Mouse (Mus musculus) cerebellum, adult 9-11 months (tissue): ENCODE results near the gene Zic2.
A peak's percentile ranks its signal among the peaks of the same experiment; 100 is the strongest.

ENCODE experiments used
- DNase-seq: peaks from one replicate; pipeline ENCODE4 v3.0.0; 2022

Gene Zic2

DNA sequence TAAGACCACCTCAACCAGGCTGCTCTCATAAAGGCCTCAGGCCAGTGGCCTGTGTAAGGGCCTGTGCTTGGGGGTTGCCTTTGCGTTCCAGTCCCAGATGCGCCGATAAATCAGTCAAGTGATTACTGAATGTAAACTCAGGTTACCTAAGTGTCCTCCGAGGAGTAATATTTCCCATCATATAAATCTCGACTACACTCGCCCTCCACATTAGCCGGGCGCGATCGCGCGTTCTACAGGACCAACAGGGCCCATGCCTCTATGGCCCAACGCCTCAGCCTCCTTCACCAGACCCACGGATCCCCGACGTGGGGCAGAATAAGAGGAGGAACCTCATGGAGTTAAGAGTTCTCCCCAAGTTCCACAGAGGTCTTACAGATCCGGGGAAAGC is 12.6 kb upstream of the Zic2 start:
- DNase-seq: peak; percentile 52

DNA sequence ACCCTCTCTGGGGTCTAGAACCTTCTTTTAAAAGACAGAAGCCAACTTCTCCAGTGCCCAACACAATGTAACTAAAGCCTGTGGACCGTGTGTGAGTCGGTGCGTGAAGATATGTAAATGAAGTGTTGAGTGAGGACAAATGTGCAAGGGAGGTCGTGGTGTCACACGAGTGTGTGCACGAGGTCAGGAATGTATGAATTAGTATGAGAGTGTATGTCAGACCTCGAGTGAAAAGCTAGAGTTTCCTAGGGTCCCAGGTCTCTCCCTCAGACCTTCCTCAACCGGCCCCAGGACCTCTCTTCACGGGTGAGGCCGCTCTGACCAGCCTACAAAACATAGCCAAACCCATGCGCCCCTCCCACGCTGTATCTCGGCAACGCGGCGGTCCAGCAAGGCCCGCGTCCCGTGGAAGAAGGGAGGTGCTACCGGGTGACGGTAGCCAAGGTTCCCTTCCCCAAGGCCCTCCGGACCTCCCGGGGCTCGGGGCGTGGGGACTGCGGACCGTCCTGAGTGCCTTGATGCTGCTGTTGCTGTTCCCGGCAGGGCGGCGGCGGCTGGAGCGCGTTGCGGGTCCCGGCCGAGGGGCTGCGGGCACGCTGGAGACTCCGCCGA is 12.0 kb upstream of the Zic2 start:
- DNase-seq: peak; percentile 76

DNA sequence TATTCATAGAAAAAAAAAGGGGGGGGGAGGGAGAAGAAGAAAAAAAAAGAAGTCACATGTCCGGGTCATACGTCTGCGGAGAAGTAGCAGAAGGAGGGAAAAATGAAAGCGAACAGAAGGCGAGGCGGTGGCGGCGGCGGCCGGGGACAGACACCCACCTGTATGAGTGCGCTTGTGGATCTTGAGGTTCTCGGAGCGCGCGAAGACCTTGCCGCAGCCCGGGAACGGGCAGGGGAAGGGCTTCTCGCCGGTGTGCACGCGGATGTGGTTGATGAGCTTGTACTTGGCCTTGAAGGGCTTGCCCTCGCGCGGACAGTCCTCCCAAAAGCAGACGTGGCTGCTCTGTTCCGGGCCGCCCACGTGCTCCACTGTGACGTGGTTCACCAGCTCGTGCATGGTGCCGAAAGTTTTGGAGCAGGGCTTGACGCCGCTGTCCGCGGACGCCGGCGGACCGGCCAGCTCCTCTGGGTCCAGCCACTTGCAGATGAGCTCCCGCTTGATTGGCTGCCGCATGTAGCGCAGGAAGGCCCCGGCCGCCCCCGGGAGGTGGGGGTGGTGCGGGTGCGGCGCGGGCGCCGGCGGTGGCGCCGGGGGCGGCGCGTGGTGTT is 11.4 kb upstream of the Zic2 start:
- DNase-seq: peak; percentile 84

DNA sequence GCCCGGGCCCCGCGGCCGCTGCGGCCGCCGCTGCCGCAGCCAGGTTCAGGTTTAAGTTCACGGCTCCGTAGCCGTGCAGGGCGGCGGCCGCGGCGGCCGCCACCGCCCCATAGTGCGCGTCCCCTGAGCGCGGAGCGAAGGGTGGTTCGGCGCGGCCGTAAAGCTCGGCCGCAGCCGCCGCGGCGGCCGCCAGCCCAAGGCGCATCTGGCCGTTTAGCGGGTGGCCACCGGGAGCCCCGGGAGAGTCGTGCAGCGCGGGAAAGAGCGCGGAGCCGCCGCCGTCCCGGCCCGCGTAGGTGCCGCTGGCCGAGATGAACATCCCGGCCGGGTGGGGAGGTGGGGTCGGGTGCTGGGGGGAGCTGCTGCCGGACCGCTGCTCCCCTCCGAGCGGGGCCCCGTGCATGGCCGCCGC is 10.9 kb upstream of the Zic2 start:
- DNase-seq: no peak

DNA sequence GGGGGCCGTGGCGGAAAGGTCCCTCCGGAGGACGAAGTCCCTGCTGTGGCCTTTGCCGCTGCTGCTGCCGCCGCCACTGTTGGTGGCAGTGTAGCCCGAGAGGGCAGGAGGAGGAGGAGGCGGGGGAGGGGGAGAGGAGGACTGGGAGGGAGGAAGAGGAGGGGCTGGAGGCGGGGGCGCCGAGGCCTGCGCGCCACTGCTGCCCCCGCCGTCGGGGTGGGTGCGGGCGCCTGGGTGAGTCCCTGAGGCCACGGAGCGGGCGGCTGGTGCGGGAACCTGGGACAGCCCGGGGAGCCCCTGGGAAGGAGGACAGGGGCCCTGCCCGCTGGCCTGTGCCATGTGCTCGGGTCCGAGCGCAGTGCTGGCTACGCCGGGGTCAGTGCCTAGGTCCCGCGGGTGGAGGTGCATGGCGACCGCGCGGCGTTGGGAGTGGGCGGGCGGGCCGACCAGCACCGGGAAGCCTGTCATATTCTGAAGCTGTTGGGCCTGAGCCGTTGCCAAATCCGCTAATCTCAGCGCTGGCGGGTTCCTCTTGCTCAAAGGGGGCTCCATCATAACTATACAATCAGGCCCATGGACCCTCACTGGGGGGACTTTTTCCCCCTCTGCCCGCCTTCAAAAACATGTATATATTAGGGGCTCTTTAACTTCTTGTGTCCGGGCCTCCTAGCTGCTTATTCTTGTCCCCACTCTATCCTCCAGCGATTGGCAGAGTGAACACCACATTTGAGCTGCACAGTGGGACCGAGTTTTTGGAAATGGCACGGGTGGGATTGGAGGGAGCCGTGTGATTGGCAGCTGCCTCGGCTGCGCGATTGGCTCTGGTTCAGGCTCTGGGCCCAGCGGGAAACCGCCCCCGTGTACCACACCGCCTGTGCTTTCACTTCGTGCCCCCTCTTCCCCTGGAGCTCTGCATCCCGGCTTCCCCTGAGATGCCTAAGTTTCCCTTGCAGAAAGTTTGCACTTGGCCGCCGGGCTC is 10.2 kb upstream of the Zic2 start, which contains the start of gene Zic5:
Zic5 (minus strand) TSS at position 915 of the 979 bp plus-strand sequence.
- DNase-seq: peak; percentile 93

DNA sequence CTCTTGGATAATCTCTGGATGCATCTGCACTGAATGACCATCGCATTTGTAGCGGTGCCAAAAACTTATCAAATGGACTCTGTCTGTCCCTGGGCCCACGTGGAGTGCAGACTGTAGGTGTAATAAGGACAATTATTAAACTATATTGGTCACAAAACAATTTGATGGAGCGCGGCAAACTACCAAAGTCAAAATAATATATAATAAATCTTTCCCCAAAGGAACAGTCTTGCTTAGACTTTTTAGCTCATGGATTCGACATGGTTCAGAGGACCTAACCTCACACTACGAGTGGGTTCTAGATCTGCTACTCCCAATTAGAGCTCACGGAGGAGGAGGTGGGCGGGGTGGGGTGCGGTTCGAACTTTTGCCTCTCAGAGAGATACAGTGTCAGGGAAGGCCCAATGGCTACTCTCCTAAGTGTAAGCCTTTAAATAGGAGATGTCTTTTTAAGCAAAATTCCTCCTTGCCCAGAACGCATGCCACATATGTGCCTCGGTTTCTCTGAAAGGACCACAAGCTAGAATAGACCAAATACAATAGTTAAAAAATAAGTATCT is 9.2 kb upstream of the Zic2 start:
- DNase-seq: no peak

DNA sequence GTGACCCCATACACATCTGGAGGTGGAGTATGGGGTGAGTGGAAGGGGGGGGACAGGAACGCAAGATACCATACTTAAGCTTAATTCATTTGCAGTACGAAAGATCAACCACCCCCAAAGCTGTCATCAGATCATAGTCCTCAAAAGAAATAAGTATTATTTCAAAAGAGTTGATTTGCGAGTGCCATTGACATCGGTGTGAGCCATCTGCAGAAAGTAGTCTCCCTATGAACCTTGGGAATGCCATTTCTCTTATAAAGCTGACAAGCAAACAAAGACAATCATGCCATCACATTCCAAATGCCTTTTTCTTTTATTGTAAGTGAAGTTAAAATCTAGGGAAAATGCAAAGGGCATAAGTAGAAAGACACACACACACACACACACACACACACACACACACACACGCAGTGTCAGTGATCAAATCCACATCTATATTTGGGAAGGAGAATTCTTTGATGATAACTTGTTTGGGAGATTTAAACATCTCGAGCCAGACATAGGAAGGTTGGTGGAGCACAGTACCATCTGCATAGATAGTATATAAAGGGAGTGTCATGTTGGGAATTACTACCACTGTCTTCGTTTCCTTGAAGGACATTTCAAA is 8.4 kb upstream of the Zic2 start:
- DNase-seq: no peak

DNA sequence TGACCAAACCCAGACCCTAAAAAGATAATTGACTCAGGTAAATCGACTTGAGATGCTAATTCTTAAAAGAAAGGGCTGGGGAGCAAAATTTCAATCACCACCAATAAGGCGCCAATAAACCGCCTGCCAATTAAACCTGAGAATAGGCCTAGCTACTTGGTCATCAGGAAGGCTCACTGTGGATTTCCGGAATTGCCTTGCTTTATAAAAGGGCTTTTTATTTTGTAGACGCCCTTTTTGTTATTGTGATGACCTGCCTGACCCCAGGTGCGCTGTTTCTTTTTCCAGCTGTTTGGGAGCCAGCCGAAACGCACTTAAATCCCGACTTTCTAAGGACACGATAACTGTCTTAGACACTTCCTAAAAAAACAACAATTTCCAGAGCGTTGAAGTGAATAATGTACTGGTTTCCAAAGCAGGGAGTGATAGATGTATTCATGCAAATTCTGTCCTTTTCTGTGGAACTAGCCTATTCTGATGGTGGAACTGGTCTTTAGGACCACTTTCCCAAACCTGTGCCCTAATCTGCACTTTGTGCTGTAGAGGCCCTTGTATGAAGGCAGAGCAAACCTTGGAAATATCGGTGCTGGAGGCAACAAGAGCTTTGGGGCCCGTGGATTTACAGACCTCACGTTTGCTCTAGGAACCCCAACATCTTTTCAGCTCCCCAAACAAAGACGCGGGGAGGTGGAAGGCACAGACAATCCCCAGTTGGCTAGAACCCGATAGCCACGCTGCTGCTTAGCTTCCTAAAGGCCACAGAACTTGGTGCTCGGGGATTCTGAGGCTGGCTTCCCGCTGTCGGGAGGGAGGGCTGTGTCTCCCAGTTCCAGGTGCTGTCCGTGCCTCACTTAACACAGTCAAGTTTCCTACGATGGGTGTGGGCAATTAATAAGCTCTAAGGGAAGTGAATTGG is 7.1 kb upstream of the Zic2 start:
- peak; percentile 61 for DNase-seq

DNA sequence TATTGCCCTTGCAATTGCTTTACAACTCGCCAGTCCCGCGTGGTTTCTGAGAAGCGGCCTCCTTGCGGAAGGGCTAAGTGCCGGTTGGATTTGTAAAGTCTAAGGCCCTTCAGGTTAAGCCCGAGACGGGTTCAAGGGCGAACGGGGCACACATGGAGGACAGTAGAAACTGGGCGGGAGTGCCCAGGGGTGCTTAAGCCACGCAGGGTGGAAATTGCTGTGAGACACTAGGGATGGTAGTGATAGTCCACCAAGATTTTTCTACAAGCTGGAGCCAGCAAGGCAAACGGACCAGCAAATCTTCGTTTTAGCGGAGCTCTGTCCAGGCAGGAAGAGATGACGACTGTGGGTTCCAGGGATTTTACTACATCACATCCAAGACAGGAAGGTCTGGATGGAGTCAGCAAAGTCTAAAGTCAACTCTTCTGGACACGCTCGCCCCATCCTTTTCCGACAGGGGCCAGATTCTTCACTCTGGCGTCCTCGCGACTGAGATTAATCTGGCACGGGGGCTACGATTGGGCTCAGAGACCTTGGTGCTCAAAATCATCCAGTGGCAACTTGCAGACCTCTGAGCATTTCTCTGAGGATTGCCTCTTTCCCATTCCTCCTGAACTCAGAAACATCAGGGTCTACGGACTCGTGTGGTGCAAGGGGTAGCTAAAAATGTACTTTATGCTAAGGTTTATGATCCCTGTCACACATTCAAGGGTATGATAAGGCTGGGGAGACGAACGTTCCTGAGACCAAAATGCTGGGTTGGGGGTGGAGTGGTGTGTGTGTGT is 6.1 kb upstream of the Zic2 start:
- DNase-seq: peak; percentile 61

DNA sequence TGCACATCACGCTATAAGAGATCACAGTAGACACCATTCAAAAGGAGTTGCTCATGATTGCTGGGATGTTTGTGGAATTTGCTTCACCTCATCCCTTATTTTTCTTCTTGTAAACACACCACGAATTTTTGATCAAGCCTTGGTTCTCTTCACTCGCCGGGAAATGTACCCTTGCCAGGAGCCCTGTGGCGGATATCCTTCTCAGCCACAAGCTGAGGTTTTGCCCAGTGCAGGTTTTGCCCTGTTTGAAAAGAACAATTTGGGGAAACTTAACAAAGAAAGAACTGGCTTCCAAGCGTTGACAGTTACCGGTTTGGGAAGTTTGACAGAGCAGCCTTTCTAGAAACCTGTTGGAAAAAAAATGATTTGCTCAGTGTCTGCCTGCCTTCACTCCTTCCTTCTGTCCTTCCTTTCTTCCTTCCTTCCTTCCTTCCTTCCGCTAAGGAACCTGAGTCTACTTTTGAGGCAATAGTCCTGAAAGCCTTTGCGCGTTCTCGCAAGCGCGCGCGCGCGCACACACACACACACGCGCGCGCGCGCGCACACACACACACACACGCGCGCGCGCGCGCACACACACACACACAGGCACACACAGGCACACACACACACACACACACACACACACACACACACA is 3.7 kb upstream of the Zic2 start:
- DNase-seq: peak; percentile 65

DNA sequence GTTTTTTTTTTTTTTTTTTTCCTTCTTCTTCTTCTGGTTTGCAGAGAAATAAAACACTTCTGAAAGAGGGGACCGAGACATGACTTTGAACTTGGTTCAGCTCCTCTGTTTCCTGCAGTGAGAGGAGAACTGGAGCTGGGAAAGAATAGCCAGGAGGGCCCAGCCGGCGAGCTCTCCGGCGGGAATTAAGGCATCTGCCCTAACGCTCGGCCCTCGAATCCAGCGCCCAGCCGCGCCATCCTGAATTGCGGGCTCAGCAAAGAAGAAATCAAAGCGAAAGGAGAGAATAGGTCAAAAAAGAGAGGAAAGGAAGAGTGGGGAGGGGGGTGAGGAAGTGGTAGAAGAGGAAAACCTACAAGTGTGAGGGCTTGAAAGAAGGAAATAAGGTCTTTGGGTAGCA is 3.1 kb upstream of the Zic2 start:
- DNase-seq: peak; percentile 55

DNA sequence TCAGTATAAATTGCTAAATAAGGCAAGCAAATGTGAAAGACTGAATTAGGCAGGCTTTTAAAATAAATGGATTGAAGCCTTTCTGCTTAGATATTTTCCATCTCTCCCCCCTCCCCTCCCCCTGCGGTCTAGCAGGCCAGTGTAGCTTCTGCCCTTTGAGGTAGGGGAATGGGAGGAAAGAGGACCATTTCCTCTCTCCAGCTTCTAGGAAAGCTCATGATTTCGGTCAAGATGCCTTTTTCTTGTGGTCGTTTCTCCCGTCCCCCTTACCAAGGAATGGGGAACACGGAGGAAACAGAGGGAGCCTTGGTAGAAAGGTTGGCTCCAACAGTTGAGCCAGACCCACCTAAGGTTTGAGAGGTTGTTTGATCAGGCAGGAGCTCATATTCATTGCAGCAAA is 2.6 kb upstream of the Zic2 start:
- peak; percentile 57 for DNase-seq

DNA sequence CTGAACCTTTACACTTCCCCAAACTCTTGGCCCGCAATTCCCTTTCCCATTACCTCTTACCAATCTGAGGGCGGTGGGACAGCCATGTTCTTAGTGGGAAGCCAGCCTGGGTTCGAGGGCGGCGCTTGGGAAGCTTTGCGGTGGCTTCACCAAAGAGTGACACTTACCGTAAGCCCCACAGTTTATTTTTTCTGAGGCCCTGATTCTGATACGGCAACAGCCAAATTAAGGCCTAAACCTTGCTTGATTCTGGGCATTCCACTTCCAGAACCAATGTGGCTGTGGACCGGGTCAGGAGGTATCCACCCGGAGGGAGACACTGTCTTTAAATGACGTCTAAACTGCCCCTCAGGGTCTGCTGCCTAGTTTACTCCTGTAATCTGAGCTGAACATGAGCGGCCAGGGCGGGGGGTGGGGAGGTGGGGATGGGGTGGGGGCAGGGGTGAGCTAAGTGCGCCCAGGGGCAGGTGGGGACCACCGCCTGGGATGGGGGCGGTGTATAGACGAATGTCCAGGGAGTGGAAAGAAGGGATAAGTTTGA is 2.0 kb upstream of the Zic2 start:
- DNase-seq: peak; percentile 67

DNA sequence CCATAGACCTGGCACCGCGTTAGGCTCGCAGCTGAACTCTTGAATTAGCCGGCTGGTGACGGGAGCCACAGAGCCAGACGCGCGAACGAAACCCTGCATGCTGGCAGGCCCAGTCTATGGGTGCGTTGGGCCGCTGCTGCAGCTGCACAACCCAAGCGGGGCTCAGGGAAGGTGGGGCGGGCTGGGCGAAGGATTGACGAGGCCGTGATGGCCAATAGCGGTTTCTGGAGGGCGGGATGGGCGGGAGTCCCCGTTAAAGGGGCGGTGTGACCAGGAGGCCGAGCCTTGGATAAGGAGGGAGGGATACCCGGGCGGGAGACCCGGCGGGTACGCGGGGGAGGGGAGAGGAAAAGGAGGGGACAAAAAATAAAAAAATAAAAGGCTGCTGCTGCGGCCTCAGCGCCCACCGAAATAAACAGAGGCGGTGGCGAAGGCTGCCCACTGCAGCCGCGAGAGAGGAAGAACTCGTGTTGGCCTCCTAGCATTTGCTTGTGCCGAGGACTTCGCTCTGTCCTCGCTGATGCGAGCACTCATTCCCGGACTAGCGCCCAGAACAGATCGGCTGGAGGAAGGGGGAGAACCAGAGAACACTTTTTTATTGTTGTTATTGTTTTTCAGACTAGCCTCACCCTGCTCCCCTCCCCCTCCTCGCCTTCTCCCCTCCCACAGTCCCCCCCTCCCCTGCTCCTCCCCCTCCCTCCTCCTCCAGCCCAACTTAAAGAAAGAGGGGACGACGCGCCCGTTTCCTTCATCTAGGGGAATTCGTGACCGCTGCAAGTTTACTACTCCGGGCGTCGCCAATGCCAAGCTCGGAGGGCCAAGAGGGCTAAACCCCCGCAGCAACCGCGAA is 969 bp upstream of the Zic2 start:
- DNase-seq: peak; percentile 92

DNA sequence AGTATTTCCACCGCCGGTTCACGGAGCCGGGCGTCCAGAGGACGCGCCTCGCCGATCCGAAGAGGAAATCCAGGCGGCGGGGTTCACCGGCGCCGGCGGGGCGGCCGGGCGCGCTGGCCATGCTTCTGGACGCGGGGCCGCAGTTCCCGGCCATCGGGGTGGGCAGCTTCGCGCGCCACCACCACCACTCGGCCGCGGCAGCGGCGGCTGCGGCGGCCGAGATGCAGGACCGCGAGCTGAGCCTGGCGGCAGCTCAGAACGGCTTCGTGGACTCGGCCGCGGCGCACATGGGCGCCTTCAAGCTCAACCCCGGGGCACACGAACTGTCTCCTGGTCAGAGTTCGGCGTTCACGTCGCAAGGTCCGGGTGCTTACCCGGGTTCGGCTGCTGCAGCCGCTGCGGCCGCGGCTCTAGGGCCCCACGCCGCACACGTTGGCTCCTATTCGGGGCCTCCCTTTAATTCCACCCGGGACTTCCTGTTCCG is 364 bp downstream of the Zic2 start:
- no peak for DNase-seq

DNA sequence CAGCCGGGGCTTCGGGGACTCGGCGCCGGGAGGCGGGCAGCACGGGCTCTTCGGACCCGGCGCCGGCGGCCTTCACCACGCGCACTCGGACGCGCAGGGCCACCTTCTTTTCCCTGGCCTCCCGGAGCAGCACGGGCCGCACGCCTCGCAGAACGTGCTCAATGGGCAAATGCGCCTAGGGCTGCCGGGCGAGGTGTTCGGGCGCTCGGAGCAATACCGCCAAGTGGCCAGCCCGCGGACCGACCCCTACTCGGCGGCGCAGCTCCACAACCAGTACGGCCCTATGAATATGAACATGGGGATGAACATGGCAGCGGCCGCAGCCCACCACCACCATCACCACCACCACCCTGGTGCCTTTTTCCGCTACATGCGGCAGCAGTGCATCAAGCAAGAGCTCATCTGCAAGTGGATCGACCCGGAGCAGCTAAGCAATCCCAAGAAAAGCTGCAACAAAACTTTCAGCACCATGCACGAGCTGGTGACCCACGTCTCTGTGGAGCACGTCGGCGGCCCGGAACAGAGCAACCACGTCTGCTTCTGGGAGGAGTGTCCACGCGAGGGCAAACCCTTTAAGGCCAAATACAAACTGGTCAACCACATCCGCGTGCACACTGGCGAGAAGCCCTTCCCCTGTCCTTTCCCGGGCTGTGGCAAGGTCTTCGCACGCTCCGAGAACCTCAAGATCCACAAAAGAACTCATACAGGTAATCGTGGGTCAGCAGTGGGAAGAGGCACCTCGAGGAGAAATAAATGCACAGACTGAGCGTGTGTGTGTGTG is 996 bp downstream of the Zic2 start:
- DNase-seq: peak; percentile 61

DNA sequence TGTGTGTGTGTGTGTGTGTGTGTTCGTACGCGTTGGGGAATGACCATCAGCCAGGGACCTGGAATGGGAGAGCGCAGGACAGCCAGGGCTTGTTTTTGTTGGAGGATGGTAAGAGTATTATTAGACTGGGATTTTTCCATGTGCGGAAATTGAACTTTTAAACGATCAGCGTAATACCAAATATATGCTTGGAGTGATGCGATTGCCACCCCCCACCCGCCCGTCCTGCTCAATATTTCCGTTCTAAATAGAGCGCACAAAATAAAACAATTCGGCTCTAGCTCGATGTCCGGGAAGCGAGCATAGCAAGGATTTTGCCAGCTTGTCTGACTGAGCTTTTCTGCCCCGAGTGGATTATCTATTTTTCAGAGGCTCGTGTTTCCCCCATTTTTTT is 1.6 kb downstream of the Zic2 start:
- DNase-seq: no peak

DNA sequence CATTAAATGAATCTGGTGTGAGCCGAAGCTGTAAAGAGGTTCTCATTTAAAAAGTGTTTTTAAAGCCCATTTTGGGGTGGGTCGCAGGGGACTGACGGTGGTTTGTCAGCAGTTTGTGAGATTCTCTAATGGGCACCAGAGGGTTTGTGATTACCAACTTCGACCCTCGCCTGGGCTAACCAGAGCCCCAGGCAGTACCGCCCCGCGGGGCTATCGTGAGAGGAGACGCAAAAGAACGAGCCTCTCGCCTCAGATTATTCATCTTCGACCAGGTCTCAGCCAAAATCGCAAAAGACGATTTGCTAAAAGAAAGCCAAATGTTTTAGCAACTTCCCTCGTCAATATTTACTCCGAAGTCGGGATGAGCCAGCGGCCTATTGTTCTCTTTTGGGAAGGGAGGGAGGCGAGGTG is 2.0 kb downstream of the Zic2 start:
- peak; percentile 24 for DNase-seq
